Mouse (Mus musculus): ENCODE data around the gene Nipa1. TPM values are rescaled to one million over a fixed set of nuclear protein-coding genes. Genes with fewer than 3 reads are reported as not detected.

Nipa1 gene
- polyA plus RNA-seq, 1 experiment from 2014 or later = 3.5 TPM

DNA sequence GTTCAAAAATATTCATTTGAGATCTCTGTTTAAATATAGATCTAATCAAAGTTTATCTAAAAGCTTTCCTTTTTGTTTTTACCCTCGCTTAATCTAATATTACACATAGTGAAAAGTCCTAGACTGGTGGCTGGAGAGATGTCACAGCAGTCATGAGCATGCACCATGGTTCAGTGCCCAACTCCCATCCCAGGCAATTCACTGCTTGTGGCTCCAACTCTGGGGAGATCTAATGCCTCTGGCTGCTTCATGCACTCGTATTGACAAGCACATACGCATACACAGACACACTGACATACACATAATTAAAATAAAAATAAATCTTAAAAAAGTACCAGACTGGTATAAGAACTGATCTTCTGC is 24.5 kb upstream of the Nipa1 start:
- no peak for ATAC-seq (replicated peaks; ENCODE audit: extremely low read depth, insufficient read depth, low FRiP score)
- Histone ChIP-seq H3K9ac (ENCODE audit: low read length) (no peak overlapping the region), H3K9me3 (replicated peaks; ENCODE audit: control insufficient read depth, low read length) (no peaks in the 10 kb centered on the region), H3K4me1 (ENCODE audit: control insufficient read depth, insufficient read depth, low read length) (no peaks in the 10 kb centered on the region), H3K4me2 (ENCODE audit: low read depth, low read length) (no peak overlapping the region), H3K36me3 (ENCODE audit: control insufficient read depth, insufficient read depth) (no peaks in the 10 kb centered on the region), H3K27me3 (ENCODE audit: control insufficient read depth, insufficient read depth, low read length) (no peaks in the 10 kb centered on the region), H3K4me3 (ENCODE audit: low read length) (no peak overlapping the region), H3K27ac (ENCODE audit: low read length) (no peak overlapping the region)
- 73% methylated on average over 3 of the region's 3 CpGs for WGBS

DNA sequence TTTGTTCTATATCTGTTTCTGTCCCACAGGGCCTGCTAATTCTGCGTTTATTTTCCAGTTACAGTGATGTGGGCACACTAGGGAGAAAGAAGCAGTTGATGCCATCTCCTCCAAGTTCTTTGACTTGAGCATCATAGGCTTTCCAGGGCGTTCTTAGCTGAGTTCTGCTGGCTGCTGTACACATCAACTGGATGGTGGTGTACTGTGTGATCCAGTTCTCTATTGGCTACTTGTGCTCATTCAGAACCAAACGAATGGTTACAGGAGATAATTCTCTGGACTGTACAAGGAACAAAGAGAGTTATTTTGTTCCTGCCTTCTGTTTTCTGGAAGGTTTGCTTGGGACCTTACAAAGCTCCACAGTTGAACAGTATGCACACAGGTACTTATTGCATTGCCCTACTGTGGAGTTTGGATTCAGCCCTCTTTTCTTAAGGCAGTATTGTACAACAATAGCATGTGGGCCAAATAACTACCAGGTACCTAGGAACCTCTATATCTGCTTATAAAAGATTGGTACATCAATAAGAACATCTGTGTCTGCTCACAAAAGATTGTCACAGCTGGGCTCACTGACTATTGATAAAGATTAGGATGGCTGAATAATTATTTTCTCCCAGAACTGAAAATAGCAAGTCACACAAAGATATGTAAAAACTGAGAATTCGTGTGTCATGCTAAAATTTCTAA is 24.0 kb upstream of the Nipa1 start:
- no peaks in the 10 kb centered on the region for H3K27me3 ChIP-seq (ENCODE audit: control insufficient read depth, insufficient read depth, low read length)
- H3K36me3 ChIP-seq (ENCODE audit: control insufficient read depth, insufficient read depth) = no peaks in the 10 kb centered on the region
- no peak overlapping the region for H3K4me2 ChIP-seq (ENCODE audit: low read depth, low read length)
- no peak for ATAC-seq (replicated peaks; ENCODE audit: extremely low read depth, insufficient read depth, low FRiP score)
- H3K9me3 ChIP-seq (replicated peaks; ENCODE audit: control insufficient read depth, low read length) = no peaks in the 10 kb centered on the region
- H3K27ac ChIP-seq (ENCODE audit: low read length) = no peak overlapping the region
- no peak overlapping the region for H3K9ac ChIP-seq (ENCODE audit: low read length)
- WGBS = 54% methylated on average over 4 of the region's 4 CpGs
- no peak overlapping the region for H3K4me3 ChIP-seq (ENCODE audit: low read length)
- no peaks in the 10 kb centered on the region for H3K4me1 ChIP-seq (ENCODE audit: control insufficient read depth, insufficient read depth, low read length)

DNA sequence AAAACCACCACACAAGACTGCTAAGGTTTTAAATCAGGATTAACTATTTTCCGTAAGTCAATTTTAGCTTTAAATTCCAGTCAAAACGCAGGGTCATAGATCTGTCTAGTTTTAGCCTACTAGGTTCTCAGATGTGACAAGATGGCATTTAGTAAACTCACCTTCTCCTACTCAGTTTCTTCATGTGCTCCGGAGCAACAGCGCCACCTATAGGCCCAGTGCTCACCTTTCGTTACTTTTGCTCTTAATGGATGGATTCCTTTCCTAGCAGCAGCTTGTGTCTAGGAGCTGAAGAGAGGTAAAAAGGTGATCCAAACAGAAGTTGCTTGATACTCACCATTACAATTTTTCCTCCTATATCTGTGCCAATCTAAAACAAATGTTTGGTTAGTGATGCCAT is 22.6 kb upstream of the Nipa1 start:
- ATAC-seq (replicated peaks; ENCODE audit: extremely low read depth, insufficient read depth, low FRiP score) = no peak
- Histone ChIP-seq H3K4me2 (ENCODE audit: low read depth, low read length) (no peak overlapping the region), H3K9me3 (replicated peaks; ENCODE audit: control insufficient read depth, low read length) (no peaks in the 10 kb centered on the region), H3K27ac (ENCODE audit: low read length) (no peak overlapping the region), H3K9ac (ENCODE audit: low read length) (no peak overlapping the region), H3K27me3 (ENCODE audit: control insufficient read depth, insufficient read depth, low read length) (no peaks in the 10 kb centered on the region), H3K4me1 (ENCODE audit: control insufficient read depth, insufficient read depth, low read length) (no peaks in the 10 kb centered on the region), H3K36me3 (ENCODE audit: control insufficient read depth, insufficient read depth) (no peaks in the 10 kb centered on the region), H3K4me3 (ENCODE audit: low read length) (no peak overlapping the region)
- WGBS = 13% methylated on average over 5 of the region's 5 CpGs

GRCm38 (mm10) chr7:56023586-56023985 is 3.8 kb upstream of the Nipa1 start:
- no peak overlapping the region for H3K4me3 ChIP-seq (ENCODE audit: low read length)
- no peaks in the 10 kb centered on the region for H3K4me1 ChIP-seq (ENCODE audit: control insufficient read depth, insufficient read depth, low read length)
- H3K36me3 ChIP-seq (ENCODE audit: control insufficient read depth, insufficient read depth) = no peaks in the 10 kb centered on the region
- no peak overlapping the region for H3K9ac ChIP-seq (ENCODE audit: low read length)
- no peaks in the 10 kb centered on the region for H3K9me3 ChIP-seq (replicated peaks; ENCODE audit: control insufficient read depth, low read length)
- ATAC-seq (replicated peaks; ENCODE audit: extremely low read depth, insufficient read depth, low FRiP score) = no peak
- no peak overlapping the region for H3K27ac ChIP-seq (ENCODE audit: low read length)
- no peak overlapping the region for H3K4me2 ChIP-seq (ENCODE audit: low read depth, low read length)
- H3K27me3 ChIP-seq (ENCODE audit: control insufficient read depth, insufficient read depth, low read length) = no peaks in the 10 kb centered on the region
- WGBS = 82% methylated on average over 3 of the region's 3 CpGs

DNA sequence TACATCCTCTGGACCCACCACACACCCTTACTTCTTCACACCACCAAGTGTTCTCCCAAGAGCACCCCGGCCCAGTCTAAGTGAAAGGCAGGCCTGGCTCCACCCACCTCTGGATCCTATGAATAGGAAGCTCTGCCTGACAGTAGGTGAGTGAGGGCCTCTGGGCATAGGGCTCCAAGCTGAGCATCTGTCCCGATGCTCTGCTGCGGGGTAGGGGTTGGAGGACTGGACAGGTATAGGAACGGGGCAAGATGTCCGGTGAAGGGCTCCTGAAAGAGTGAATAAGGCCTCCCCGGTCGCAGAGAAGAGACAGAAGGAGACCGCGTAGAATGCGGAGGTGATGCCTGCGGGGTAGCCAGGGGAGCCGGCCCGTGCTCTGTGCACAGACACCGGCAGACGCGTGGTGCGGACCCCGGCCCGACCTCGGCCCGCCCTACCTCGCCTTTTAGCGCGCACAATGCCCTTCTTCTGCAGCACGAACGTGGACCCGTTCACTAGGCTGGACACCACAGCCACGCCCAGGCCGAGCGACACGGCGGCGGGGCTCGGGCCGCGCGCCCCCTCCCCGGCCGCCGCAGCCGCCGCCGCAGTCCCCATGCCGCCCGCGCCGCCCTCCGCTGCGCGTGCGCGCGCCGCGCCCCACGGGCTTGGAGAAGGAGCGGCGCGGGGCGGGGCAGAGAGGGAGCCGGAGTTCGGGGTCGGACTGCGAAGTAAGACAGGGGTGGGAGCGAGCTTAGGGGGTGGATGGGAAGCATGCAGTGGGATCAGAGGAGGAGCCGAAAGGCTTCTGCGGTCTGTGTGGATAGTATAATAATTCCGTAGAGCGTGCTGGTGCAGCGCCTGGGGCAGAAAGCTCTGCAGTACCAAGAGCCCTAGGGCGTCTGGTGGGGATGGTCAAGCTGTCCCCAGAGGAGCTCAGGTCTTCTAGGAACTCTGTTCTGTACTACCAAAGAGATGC is 503 bp downstream of the Nipa1 start:
- Histone ChIP-seq H3K4me3 (ENCODE audit: low read length) (peak overlapping the region; percentile 67), H3K4me2 (ENCODE audit: low read depth, low read length) (peak overlapping the region; percentile 83), H3K27ac (ENCODE audit: low read length) (peak overlapping the region; percentile 39; the same call in 1 of the 2 replicates), H3K9ac (ENCODE audit: low read length) (peak overlapping the region; percentile 80), H3K27me3 (ENCODE audit: control insufficient read depth, insufficient read depth, low read length) (no peaks in the 10 kb centered on the region), H3K4me1 (ENCODE audit: control insufficient read depth, insufficient read depth, low read length) (no peaks in the 10 kb centered on the region), H3K9me3 (replicated peaks; ENCODE audit: control insufficient read depth, low read length) (no peaks in the 10 kb centered on the region), H3K36me3 (ENCODE audit: control insufficient read depth, insufficient read depth) (no peaks in the 10 kb centered on the region)
- WGBS = under 1% methylated on average over 70 of the region's 71 CpGs
- ATAC-seq (replicated peaks; ENCODE audit: extremely low read depth, insufficient read depth, low FRiP score) = peak; percentile 95

DNA sequence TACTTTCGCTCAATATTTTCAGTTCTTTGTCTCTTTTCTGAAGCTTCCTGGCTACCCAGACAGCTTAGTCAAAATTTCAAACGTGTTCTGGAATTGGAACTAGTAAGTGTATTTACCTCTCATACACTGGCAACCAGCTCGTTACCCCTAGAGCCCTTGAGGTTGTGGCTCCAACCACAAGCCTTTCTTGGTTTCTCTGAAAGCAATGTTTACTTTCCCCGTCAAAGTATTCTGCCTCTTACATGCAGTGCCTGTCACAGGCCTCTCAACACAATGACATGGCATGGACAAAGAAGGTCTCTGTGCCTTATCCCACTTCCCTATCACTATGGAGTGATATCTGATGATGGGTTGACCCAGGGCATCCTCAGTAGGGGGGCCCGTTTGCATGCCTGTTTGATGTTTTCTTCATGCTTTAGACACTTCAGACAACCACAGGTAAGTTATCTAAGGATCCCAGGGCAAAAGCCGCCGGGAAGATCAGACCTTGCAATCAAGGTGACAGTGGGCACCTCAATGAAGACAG is 1.2 kb downstream of the Nipa1 start:
- no peak for ATAC-seq (replicated peaks; ENCODE audit: extremely low read depth, insufficient read depth, low FRiP score)
- H3K27ac ChIP-seq (ENCODE audit: low read length) = no peak overlapping the region
- WGBS = 46% methylated on average over 7 of the region's 7 CpGs

DNA sequence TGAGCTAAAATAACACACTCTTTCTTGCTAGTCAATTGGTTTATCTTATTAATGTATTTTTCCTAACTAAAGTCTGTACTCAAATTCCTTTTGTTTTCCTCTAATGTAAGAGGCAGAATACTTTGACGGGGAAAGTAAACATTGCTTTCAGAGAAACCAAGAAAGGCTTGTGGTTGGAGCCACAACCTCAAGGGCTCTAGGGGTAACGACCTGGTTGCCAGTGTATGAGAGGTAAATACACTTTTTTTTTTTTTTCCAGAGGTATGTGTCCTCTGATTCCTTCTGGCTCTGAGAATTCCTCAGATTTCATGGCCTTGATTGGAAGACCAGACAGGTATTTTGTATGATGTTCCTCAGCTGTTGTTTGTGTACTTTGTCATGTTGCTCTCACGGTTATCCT is 2.0 kb downstream of the Nipa1 start:
- H3K9me3 ChIP-seq (replicated peaks; ENCODE audit: control insufficient read depth, low read length) = no peaks in the 10 kb centered on the region
- H3K4me2 ChIP-seq (ENCODE audit: low read depth, low read length) = no peak overlapping the region
- H3K27ac ChIP-seq (ENCODE audit: low read length) = no peak overlapping the region
- no peak overlapping the region for H3K9ac ChIP-seq (ENCODE audit: low read length)
- H3K27me3 ChIP-seq (ENCODE audit: control insufficient read depth, insufficient read depth, low read length) = no peaks in the 10 kb centered on the region
- H3K4me1 ChIP-seq (ENCODE audit: control insufficient read depth, insufficient read depth, low read length) = no peaks in the 10 kb centered on the region
- H3K4me3 ChIP-seq (ENCODE audit: low read length) = no peak overlapping the region
- WGBS = 69% methylated on average over 3 of the region's 3 CpGs
- no peak for ATAC-seq (replicated peaks; ENCODE audit: extremely low read depth, insufficient read depth, low FRiP score)
- no peaks in the 10 kb centered on the region for H3K36me3 ChIP-seq (ENCODE audit: control insufficient read depth, insufficient read depth)

More for the DNA sequence above, 1.2 kb downstream of the Nipa1 start:
- Histone ChIP-seq H3K9ac (ENCODE audit: low read length) (peak overlapping the region; percentile 80), H3K27me3 (ENCODE audit: control insufficient read depth, insufficient read depth, low read length) (no peaks in the 10 kb centered on the region), H3K4me1 (ENCODE audit: control insufficient read depth, insufficient read depth, low read length) (no peaks in the 10 kb centered on the region), H3K4me2 (ENCODE audit: low read depth, low read length) (peak overlapping the region; percentile 83), H3K9me3 (replicated peaks; ENCODE audit: control insufficient read depth, low read length) (no peaks in the 10 kb centered on the region), H3K36me3 (ENCODE audit: control insufficient read depth, insufficient read depth) (no peaks in the 10 kb centered on the region), H3K4me3 (ENCODE audit: low read length) (peak overlapping the region; percentile 67)

GRCm38 (mm10) chr7:56015837-56016236 is 3.9 kb downstream of the Nipa1 start:
- H3K36me3 ChIP-seq (ENCODE audit: control insufficient read depth, insufficient read depth) = no peaks in the 10 kb centered on the region
- no peak for ATAC-seq (replicated peaks; ENCODE audit: extremely low read depth, insufficient read depth, low FRiP score)
- H3K27me3 ChIP-seq (ENCODE audit: control insufficient read depth, insufficient read depth, low read length) = no peaks in the 10 kb centered on the region
- no peaks in the 10 kb centered on the region for H3K4me1 ChIP-seq (ENCODE audit: control insufficient read depth, insufficient read depth, low read length)
- no peak overlapping the region for H3K4me2 ChIP-seq (ENCODE audit: low read depth, low read length)
- H3K9me3 ChIP-seq (replicated peaks; ENCODE audit: control insufficient read depth, low read length) = no peaks in the 10 kb centered on the region
- H3K9ac ChIP-seq (ENCODE audit: low read length) = no peak overlapping the region
- no peak overlapping the region for H3K27ac ChIP-seq (ENCODE audit: low read length)
- WGBS = 91% methylated on average over 7 of the region's 7 CpGs
- no peak overlapping the region for H3K4me3 ChIP-seq (ENCODE audit: low read length)

DNA sequence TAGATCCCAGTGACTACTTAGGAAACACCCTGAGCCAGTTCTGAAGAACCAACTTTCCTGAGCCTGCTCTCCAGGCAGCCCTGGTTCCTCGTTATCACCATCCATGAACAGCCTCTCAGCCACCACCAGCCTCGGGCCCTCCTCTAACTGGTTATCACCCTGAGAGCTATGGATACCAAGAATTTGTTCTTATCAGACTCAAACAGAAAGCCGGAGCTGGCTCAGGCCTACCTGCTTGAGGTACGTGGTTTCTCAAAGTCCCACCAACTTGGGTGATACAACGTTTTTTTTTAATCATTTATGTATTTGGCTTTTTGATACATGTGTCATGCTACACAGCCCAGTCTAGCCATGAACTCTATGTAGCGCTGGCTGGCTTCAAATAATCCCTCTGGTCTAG is 4.6 kb downstream of the Nipa1 start:
- no peak for ATAC-seq (replicated peaks; ENCODE audit: extremely low read depth, insufficient read depth, low FRiP score)
- no peaks in the 10 kb centered on the region for H3K36me3 ChIP-seq (ENCODE audit: control insufficient read depth, insufficient read depth)
- WGBS = 45% methylated on average over 6 of the region's 6 CpGs
- no peak overlapping the region for H3K4me3 ChIP-seq (ENCODE audit: low read length)
- H3K27me3 ChIP-seq (ENCODE audit: control insufficient read depth, insufficient read depth, low read length) = no peaks in the 10 kb centered on the region
- no peak overlapping the region for H3K27ac ChIP-seq (ENCODE audit: low read length)
- no peaks in the 10 kb centered on the region for H3K9me3 ChIP-seq (replicated peaks; ENCODE audit: control insufficient read depth, low read length)
- H3K9ac ChIP-seq (ENCODE audit: low read length) = no peak overlapping the region
- no peak overlapping the region for H3K4me2 ChIP-seq (ENCODE audit: low read depth, low read length)
- H3K4me1 ChIP-seq (ENCODE audit: control insufficient read depth, insufficient read depth, low read length) = no peaks in the 10 kb centered on the region
